Mouse (Mus musculus): ENCODE measurements at regions not wholly inside any gene's neighbourhood (a gene's known extent, or its start where the extent isn't known, plus 50 kb on each side); places are given as distances from the start of the nearest gene placed in this dataset.

DNA sequence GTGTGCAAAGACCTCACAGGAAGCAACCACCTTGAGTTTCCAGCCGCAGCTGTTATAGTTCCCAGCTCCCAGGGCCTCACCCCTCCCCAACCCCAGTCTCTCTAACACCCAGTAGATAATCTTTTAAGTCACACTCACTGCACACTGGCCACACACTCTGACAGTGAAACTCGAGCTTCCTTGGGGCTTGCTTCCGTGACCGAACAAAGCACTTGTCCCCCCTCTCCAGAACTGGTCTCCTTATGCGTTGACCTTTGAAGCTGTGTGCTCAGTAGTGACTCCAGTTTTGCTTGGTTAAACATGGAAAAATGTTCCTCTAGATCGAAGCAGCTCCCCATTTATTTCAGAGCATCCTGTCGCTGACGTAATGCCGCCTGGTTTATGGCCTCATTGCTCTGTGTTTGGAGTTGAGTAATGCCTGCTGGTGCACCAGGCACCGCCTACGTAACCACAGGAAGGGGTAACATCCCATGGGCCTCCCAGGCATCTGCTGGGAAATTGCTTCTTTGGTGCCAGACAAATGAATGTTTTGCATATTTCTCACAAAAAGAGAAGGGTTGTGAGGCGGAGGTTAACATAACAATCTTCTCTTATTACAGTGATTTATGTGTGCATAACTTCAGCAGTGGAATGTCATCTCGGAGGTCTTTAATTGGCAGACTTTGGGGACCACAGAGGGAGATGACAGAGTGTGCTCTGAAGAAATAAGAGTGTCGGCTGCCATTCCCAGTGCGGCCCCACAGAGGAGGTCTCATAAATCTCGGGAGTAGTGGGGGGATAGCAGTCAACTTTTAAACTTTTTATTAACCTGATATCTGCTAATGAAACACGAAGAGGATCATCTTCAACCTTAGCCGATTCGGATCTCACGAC, 292.7 kb upstream of the Zfp507 start:
- DNase-seq (ENCODE audit: low spot score): peak; percentile 15

DNA sequence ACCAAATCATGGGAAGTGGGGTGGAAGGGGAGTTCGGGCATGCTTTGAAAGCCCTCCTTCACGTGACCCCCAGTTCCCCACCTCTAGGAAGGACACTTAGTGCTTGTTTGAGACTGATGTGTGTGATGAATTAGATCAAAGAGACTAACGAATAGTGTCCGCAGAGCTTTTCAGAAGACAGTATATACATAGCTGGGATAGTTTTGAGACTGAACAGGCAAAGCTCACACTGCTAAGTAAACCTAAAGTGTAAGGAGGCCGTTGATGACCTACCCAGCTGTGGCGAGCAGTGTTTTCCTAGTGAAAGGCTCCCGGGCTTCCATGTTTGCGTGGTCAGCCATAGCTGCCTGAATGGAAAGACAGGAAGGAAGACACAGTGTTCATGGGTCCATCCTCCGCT, 288.3 kb upstream of the Zfp507 start:
- DNase-seq (ENCODE audit: low spot score): no peak

DNA sequence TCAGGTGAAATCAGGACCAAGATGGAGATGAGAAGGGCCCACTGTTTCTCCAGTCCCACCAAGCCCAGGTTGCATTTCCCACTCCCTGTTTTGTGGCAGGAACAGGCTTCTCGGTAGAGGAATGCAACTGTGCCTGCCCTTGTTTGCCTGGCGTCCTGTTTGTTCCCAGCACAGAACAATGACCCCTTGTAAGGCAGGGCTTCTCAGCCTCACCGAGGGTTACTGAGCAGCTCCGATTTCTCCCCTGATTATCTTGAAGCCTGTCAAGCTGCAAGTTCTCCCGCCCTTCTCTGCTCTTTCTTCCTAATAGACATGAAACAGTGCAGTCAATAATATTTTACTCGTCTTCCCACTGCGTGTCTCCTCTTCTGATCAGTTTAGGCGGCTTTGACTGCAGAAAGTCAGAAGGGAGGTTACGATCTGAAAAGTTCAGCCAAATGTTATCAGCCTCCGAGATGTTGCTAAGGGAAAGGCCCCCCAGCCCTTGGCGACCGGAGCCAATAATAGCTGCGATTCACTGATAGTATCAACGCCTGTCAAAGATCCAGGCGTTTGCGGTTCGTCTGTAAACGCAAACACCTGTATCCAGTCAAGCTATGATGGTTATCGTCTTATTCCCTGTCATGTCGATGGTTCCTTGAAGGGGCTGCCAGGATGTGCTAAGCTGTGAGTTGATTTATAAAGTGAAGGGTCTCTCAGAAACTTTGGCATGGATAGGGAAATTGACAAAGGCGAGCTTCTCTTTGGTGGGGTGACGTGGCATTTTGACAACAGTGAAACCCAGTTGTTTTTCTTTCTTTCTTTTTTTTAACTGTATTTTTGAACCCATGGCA, 287.7 kb upstream of the Zfp507 start:
- no peak for DNase-seq (ENCODE audit: low spot score)

DNA sequence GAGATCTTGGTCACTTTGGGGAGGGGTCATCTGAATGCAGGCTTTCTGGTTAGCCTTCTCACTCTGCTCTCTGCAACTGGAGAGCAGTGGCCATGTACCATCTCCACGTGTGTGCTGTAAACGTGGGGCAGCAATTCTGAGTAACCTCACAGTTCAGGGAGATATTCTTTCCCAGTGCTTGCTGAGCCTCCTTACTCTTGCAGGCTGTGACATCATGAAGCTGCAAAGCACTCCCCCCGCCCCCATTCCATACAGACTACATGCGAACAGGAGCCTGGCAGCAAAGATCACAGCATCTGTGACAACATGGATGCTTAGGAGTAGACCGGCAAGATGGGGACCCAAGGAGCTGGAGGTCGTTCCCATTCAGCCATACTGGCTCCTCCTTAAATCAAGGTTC, 284.8 kb upstream of the Zfp507 start:
- DNase-seq (ENCODE audit: low spot score): no peak

DNA sequence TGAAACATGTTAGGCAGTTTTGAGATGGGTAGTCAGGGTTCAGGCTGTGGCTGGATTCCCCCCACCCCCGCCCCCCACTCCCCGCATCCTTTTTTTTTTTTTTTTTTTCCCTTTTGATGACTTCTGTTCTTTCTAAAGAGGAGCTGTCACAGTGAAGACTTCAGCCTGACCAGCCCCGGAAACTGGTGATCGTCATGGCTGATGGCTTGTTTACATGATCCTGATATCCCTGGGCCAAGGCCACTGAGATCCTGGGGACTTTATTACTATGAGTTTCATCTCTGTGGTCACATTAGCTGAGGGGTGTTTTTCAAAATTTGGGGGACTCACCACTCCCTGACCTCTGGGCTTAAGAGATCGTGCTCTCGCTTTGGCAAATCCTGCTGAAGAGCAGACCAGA, 275.9 kb upstream of the Zfp507 start:
- no peak for DNase-seq (ENCODE audit: low spot score)

DNA sequence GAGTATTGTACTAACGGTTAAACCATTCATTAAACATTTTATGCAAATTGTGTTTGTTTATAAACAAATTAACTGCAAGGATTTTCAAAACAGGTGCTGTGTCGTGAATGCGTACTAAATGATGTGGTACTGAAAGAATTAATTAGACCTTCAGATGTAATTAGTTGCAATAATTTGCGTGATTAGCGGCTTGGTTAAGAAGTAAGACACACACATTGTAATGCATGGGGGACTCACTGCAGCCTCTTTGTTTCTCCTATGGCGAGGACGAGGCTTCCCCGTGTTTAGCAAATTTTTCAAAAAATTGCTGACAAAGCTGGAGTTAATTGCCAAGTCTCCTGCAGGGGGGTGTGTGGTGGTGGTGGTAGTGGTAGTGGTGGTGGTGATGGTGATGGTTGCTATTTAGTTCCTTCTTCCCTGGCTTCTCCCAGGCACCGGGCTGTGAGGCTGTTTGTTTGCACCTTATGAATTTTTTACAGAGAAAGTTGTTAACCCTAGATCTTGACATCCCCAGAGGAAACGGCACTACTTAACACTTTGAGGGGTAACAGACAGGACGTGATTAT, 275.4 kb upstream of the Zfp507 start:
- DNase-seq (ENCODE audit: low spot score): no peak

DNA sequence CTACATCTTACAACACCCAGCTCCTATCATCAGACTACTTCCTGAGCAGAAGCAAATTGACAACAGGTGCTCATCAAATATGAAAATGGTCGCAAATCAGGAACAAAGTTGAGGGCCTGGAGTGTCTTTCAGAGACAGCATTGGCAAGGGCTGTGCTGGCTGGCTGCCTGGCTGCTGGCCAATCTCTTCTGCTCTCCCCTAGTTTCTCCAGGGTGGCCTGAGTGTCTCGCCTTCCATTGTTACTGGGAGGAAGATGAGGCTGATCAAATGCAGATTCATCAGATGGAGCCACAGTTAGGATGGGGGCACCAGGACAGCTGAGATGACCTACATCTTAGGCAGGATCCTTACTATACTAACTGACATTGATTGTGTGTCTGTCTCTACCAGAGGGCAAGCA, 274.5 kb upstream of the Zfp507 start:
- no peak for DNase-seq (ENCODE audit: low spot score)

DNA sequence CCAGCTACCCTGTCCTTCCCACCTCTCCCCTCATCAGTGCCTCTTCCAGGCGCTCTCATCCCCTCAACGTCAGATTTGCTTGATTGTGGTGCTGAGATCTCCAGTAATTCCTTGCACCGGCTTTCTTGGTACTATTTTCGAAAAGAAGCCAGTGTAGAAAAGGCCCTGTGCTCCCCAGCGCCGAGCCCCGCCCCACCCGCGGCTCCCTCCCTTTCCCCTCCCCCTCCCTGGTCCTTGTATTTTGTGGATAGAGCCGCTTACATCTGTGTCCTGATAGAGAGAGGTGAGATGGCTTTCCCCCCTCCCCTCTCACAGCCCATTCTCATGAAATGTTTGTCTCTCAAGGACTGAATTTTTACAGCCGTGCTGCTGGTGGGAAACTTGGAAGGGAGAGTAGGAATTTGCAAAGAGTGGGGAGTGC, 273.2 kb upstream of the Zfp507 start:
- DNase-seq (ENCODE audit: low spot score): peak; percentile 18

DNA sequence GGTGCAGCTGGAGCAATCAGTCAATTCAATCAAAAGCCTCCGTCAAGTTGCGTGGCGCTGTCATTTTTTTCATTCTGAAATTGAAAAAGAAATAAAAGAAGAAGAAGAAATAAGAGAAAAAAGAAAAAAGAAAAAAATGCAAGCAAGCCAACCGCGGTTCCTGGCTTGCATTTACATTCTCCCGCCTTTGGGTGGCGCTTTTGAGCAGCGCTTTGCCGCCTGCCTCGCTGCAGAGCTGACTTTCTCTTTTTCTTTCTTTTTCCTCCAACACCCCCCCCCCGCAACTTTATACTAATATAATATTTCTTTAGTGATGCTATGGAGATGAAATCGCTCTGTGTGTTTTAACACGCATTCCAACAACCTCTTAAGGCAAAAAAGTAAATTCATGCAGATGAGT, 269.0 kb upstream of the Zfp507 start:
- DNase-seq (ENCODE audit: low spot score): no peak

DNA sequence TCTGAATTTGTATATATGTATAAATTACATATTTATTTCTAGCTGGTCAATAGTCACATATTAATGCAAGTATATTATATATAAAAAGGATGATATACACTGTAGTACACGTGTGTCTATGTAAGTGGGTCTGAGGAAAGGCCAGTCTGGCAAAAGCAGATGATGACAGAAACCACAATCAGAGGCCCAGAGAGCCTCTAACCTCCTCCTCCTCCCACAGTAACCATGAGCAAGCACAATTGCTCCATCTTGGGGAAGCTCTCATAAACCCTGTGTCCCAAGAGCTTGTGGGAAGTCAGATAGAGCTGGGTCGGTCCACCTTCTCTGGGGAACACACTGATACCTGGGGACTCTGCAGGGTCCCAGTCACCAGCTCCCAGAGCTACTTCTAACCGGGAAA, 263.9 kb upstream of the Zfp507 start:
- DNase-seq (ENCODE audit: low spot score): no peak

DNA sequence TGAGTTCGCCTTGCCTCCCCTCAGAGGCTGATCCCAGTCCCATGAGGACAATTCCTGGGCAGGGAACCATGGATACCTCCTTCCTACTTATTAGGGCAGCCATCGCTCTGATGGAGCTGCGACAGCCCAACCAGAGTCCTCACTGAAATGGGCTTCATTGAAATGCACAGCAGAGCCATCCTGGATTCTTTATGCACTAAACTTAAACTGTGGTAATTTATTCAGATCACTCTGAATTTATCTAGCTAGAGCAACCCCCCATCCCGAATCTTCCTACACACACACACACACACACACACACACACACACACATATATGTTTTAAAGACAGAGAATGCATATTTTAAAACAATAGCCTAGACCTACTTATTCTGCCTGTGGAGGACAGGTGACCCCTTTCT, 258.9 kb upstream of the Zfp507 start:
- DNase-seq (ENCODE audit: low spot score): no peak

DNA sequence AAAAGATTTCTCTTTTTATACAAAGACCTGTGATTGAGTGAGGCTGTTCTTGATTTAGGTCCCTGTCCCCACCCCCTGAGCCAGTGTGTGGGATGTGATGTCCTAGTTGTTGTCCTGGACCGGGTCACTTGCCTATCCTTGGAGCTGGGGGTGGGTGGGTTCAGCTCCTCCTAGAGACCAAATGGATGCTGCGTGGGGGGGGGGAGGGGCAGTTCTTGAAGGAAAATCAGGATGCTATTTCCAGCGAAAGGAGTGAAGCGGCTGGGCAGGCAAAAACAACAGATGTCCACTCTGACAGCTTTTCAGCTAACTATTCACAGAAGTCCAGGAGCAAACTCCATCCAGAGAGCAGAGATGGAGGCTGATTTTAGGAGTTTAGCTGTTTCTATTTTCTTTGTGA, 257.6 kb upstream of the Zfp507 start:
- DNase-seq (ENCODE audit: low spot score): no peak

DNA sequence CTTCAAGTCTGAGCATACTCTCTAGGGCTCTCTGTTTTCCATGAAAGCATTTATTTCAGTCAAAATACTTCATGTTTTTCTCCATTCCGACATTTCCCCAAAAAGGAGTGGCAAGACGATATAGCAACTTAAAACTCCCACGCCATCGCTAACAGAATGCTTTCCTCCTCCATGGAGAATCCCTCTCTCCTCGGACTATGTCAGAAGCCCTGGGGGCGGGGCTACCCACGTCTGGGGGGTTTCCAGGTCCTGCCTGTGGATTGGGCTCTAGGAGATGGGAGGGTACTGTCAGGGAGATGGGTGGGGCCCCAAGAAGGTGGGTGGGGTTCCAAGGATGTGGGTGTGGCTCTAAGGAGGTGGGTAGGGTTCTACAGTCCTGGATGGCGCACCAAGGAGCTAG, 243.2 kb upstream of the Zfp507 start:
- no peak for DNase-seq (ENCODE audit: low spot score)

DNA sequence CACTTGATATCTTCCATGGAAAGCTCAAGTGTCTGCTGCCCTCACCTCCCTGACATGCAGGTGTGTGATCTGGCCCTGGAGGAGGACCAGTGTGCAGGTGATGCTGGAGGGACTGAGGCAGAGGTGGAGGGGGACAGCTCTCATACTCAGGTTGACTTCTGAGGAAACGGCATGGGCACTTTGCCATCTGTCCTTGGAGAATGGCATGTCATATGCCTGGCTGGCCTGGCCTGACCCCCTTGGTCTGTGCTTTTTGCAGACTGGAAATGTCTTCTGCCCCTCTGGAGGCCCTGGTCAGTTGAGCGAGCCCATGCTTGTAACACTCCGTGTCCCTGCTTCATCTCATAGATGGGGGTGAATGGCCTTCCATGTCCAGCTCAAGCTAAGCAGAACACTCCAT, 229.1 kb upstream of the Zfp507 start:
- no peak for DNase-seq (ENCODE audit: low spot score)

DNA sequence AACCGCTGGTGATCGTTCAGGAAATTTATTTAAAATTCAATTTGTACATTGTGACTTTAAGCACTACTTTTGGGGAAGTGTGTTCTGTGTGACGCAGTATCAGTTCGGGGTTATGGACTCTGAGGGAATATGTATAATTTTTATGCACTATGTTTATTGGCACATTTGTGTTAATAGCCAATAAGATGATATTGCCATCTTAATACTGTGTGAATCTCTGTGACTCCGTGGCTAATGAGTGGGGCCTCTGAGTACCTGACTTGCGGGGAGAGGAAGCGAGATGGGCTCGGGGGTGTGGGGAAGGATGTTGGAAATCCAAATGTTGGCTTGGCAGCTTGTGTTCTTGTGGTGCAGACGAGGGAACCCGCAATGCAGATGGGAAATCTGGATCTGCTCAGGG, 220.2 kb upstream of the Zfp507 start:
- DNase-seq (ENCODE audit: low spot score): no peak

DNA sequence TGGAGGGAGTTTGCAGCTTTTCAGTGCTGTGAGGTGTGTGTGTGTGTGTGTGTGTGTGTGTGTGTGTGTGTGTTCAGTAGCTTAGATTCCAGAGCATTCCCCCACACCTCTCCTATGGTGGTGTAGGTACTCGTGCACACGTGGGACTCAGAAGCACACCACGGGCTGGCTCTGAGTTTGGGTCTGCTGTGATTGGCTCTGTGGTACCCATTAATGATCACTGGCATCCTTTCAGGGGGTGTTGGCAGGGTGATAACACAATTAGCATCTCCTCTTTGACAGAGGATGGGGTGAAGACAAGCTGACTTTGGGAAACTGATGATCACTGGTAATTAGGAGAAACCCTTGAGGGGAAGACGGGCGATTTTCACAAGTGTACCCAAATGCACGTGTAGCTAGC, 219.7 kb upstream of the Zfp507 start:
- DNase-seq (ENCODE audit: low spot score): no peak

DNA sequence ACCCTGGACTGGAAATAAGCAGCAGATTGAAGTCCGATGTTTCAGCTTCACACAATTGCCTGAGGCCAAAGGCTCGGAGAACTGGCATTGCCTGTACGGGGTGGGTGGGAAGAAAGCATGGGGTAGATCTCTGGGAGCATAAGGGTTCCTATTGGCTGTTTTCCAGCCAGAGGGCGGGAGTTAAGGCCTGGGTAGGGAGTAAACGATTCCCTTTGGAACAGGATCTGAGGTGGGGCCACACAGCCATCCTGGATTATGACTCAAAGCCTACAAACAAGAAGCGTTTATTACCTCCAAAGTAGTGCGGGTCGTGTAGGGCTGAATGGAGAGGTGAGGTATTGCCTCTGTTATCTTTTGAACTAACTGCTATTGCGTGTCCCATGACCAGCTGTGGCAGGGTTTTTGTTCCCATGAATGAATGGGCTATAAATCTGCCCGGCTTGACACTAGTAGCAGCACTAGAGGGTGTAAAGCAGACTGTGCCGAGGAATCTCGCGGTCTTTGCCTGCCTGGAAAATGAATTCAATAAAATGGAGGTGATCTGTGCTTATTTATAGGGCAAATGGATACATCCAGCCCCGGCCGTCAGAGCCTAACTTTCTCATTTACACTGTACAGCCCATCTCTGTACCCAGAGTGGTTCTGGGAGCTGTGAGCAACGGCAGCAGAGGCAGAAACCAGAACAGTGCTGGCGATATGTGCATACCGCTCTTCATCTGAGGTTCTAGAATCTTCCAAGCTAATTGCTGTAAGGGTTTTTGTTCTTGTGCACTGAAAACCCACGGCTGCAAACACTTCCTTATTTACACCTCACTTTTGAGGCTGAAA, 214.3 kb upstream of the Zfp507 start:
- no peak for DNase-seq (ENCODE audit: low spot score)

DNA sequence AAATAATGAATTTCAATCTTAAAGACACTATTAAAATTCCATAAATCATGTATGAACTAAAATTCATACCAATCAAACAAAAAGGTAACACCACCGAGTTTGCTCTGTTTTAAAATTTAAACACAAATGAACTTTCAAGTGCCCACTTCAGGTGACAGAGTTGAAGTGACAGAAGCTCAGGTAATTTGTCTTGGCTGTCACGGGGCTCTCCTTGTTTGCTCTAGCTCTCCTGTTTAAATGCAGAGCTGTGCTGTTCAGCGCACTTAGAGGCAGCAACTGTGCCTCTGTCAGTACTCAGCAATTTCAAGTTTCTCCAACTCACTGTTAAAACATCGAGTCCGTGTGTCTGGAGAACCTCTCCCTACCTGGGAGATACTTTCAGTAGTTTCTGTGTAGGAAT, 193.8 kb upstream of the Zfp507 start:
- no peak for DNase-seq (ENCODE audit: low spot score)

DNA sequence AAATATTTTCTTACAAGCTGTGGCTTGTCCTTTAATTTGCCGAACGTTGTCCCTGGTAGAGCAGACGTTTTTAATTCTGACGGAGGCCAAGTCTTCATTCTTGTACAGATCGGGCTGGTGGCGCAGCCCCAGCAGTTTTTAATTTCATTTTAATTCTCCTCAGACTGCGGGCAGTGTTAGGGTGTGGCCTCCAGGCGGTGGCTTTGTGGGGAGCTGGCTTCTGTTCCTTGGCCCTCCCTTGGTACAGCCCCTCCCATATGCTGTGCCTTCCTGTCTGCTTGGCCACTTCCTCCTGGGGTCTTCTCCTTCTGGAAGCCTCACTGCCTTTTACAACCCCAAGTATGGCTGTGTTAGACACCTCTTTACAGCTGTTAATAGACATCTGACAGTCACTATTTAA, 189.7 kb upstream of the Zfp507 start:
- no peak for DNase-seq (ENCODE audit: low spot score)

DNA sequence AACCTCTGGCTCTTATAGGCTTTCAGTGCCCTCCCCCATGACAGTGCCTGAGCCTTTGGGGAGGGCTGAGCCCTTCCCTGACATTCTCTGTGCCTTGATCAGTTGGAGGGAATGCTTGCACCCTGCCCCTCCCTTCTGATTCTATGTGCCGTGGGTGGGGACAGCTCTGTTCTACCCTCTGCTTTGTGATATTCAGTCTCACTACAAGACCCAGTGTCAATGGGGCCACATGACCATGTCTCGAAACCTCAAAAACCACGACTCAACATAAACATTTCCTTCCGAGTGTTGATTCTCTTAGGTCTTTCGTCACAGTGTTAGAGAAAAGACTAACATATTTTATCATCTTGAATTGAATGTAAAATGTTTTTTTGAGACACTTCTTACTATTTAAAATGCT, 188.3 kb upstream of the Zfp507 start:
- no peak for DNase-seq (ENCODE audit: low spot score)

DNA sequence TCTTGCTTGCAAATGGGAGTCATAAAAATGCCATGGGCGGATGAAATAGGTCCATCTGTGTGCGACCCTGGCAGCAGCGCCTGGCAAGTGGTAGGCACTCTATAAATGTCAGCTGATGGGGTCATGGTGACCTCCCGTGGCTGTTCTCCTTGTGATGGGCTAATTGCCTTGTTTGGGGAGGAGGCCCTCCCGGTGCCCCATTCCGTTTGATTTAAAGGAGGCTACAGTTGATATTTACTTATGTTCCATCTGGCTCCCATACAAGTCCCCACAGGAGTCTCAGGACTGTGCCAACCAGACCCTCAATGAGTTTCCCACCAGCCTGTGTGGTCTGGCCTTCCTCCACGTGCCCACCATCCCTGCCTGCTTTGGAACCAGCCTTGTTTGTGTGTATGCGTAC, 186.7 kb upstream of the Zfp507 start:
- no peak for DNase-seq (ENCODE audit: low spot score)

DNA sequence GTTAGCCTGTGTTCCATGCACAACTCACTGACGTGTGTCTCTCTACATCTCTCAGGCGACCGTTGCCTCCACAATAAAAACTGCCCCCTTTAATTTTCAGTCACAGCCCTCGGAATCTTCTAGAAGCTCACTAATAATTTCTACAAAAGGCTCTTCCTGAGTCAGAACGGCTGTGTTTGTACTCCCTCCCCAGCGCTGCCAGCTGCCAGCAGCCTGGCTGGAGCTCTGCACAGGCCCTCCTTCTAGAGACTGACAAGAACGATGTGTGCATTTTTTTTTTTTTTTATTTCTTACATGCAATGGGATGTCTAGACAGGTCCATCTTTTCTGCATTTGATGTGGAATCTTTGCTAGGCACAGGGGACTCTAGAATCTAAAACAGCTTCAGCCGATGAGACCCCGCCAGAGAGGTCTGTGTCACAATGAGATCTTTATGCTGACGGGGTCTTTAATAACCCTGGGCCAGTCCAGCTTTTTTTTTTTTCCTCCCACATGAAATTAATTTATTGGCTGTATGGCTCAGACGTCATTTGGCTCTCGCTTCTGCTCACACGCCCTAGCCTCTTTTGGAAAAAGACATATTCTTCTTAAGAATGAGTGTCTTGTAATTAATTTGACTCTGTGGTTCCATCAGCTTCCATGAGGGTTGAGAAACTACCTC, 185.8 kb upstream of the Zfp507 start:
- no peak for DNase-seq (ENCODE audit: low spot score)
